Mouse (Mus musculus): ENCODE measurements around the gene Ubiad1.

Gene Ubiad1

DNA sequence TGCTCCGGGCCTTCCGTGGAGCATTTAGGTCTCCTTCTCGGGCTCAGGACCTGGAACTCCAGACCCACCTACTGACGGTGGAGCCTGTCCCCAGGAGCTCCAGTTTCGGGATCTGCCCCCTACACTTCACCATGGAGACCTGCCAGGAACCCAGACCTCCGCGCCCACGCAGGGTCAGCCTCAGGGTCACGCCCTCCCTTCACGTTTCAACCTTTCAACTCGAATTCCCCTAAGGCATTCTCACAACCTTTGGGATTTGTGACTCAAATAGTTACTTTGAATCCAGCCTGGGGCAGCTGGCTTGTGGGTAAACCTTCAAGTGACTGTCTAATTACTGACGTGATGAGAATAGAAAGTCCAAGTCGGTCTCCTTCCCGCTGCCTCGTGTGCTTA is 4.3 kb upstream of the Ubiad1 start:
- no peak for DNase-seq (ENCODE audit: low spot score)

DNA sequence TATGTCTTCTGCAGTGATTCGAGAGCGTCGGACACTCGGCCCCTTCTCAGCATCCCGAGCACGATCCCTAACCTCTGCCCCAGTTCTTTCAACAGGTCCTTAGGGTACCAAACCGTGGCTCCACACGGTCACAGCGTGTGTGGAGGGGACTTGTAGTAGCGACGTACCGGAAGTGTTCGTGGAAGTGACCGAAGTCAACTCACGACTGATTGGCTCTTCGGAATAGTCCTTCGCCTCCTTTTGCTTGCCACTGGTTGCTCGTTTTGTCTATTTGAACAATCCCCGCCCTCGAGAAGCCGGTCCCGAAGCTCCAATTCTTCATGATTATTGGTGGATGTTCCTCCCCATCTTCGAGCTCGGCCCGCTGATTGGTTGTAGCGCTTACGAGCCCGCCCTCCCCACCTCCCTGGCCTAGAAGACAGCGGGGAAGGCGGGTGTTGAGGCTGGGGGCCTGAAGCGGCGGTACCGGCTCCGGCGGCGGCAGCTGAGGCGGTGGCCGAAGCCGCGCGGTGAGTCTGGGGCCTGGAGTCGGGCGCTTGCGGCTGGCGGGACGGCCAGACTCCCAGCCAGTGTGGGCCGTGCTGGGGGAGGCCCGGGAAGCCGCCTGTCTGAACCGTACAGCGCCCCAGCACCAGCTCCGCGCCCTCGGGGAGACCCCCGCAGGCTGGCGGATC is 3.7 kb upstream of the Ubiad1 start, which contains the start of gene Mtor:
Mtor (plus strand) TSS at position 433 of the 674 bp plus-strand sequence.
- peak; percentile 75 for DNase-seq (ENCODE audit: low spot score)

DNA sequence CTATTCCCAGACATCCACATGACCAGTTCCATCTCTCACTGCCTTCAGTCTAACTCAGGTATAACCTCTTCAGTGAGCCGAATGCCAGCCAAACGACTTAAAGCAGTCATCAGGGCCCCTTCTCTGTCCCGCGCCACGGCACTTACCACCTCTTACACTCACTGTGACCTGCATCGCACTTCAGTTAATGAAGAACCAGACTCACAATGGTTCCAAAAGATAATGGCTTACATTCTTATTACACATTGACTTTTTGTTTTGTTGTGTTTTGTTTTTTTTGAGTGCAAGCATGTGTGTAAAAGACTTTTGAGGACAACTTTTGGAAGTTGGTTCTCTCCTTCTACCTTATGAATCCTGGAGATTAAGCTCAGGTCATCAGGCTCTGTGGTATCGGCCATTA is 2.0 kb downstream of the Ubiad1 start:
- no peak for DNase-seq (ENCODE audit: low spot score)

DNA sequence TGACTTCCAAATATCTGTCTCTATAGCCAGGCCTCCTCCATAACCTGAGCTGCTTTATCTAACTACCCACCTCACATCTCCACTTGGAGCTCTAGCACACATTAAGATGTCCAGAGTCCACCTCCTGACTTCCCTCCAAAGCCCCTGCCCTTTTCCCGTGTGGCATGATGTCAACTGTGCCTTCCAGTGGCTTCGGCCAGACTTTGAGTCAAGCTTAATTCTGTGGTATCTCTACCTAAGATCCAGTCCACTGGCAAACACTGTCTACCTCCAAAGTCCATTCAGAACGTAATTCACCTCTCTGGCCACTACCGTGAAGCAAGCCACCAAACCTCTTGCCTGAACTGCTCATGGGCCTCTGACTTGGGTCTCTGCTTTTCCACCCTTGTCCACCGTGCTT is 2.6 kb downstream of the Ubiad1 start:
- DNase-seq (ENCODE audit: low spot score) = no peak

DNA sequence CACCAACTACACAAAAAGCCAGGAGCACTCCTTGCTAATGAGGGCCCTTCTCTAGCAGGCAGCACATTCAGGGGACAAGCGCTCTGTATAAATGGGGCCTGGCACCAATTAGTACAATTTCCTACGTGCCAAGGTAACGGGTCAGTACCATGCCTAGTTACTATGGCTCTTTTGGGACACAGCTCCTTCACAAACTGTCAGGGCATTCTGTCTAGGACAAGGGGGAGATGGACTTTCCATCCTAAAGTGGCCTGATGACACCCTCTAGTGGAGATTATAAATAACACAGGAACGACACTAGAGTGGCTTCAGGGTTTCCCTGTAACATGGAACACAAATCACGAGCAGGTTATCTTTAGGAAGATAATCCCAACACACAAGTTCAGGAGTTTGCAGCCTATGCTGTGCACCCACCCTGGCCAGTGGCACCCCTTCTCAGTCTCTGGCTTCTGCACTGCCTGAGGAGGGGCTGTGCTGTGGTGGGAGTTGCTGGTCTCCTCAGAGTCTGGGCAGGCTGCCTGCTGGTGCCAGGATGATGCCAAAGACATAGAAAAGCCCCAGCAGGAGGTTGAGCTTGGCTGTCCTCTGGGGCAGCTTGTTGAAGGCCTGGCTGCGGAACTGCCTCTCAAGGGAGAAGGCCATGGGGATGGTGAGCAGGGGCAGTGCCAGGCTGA is 8.8 kb downstream of the Ubiad1 start:
- no peak for DNase-seq (ENCODE audit: low spot score)

DNA sequence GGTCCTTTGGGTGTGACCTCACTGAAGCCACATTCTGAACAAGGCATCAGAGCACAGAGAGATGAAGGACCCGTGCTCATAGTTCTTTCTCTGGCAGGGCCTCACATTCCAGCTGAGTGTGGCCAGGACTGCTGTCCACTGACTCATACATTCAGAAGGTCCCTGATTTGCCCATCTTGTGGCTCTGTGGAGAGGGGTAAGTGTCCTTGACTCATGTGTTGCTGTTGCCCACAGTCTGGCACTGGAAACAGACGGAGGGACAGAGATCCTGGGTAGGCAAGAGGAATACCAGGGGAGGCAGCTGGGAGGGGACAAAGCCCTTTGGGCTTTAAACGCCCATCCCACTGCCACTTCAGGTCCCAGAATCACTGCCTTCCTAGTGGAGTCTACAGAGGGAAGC is 9.5 kb downstream of the Ubiad1 start:
- no peak for DNase-seq (ENCODE audit: low spot score)

DNA sequence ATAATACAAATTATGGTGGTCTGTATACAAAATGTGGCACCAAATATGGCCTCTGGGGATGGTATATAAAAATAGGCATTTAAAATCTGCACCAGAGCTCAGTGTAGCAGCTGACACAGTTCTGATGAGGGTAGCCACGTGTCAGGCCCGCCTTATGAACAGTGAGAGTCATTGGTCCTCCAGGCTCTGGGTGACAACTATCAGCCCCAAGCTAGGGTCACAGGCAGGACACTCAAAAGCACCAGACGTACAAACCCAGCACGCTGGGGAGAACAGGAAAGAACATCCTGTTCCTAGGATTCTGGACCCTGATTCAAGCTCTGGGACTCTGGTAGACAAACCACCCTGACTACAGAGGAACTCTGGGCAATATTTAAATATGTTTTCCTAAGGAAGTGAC is 10.0 kb downstream of the Ubiad1 start:
- DNase-seq (ENCODE audit: low spot score) = no peak

DNA sequence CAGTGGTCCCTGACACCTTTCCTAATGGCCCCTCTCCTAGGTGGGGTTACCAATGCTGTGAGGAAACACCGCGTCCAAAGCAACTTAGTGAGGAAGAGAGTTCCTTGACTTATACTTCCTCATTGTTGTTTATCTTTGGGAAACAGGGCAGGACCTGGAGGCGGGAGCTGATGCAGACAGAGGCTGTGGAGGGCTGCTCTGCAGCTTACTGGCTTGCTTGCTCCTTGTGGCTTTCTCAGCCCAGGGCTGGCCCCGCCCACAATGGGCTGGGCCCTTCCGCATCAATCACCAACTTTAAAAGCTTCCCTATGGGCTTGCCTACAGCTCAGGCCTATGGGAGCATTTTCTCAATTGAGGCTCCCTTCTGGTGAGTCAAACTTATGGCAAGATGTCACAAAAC is 10.8 kb downstream of the Ubiad1 start:
- DNase-seq (ENCODE audit: low spot score) = no peak

DNA sequence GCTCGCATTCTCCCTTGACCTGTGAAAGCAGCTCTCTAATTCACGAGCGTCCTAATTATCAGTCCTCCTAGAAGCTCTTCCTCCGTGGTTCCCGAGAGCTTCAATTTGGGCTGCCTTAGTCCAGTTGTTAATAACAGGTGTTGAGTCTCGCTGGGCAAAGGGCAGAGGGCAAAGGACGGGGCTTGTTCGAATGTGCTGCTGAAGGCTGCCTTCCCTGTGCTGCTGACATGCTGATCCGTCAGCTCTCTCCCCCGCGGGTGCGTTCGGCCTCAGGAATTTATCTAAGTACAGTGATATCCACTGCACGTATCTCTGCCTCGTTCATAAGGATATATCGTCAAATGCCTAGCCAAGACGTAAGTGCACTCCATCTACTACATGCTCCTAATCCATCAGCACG is 11.2 kb downstream of the Ubiad1 start:
- DNase-seq (ENCODE audit: low spot score) = no peak

DNA sequence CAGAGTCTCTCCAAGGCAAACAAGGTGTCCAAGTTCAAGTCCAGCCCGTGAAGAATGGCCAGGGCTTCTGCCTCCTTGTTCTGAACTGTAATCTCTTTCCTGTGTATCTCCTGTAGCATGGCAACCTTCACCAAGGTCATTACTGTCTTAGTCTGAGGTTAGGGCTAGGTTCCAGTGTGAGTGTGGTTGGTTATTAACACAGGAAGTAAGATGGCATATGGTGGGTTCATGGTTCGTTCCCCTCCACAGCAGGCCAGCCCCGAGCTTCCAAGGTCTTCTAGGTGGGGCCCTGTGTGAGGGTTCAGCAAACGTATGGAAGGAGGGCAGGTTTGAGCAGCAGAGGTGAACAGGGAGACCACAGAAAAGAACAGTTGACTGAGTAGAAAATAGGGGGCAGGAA is 12.1 kb downstream of the Ubiad1 start:
- DNase-seq (ENCODE audit: low spot score) = no peak

DNA sequence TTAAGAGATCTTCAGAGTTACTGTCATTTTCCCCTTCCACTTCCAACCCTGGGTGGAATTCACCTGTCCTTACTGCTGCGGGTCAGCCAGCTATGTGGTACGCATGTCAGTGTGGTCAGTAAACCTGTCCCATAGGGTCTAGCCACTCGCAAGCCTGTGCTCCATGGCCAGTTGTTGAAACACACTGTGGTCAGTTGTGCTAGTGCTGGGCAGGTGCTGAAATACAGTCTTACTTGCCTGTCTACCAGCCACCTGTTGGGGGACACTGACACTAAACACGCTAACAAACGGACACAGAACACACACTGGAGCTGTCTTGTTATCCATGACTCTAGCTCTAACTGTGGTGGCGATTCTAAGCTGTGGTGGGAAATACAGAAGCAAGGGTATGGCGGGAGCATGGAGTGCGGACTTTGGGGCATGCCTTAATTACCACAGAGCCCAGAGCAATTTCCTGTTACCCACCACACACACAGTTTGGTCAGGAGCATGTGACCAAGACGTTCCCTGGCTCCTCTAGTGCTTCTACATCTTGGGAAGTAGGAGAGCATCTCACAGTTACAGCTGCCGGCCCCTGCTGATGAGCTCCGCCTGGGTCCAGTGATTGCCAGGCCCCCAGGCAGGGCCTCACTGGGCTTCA is 13.6 kb downstream of the Ubiad1 start:
- DNase-seq (ENCODE audit: low spot score) = no peak

DNA sequence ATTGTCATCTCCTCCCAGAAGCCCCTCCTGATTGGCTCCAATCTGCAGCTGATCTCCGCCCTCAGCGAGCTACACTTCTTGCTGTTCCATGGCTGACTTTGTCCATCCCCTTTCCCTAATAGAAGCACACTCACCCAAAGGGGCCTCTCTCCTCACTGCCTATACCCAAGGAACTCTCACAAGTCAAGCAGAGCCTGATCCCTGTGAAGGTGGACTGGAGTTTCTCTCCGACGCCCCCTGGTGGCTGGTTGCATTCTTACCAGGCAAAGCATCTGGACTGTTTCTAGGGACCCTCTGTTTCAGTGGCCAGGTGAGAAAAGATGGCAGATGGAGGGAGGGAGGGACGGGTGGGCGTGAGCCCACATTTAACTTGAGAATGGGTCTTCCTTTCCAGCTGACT is 14.9 kb downstream of the Ubiad1 start:
- DNase-seq (ENCODE audit: low spot score) = peak; percentile 20

DNA sequence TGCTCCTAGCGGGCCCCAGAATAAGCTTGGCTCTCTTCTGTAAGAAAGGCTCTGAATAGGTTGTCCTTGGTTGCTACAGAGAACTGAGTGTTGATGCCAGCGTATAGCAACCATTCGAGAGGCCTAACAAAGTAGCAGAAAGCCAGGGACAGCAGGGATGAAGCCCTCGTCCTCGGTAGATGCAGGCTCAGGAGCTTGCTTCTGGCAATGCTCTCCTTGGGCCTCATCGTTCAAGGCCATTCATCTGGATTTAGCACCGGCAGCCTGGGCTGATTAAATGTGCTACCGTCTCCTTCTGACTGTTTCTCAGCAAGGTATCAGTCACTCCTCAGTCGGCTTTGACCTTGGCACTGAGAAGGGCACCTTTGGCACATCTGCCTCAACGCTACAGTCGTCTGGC is 15.4 kb downstream of the Ubiad1 start:
- DNase-seq (ENCODE audit: low spot score) = no peak

DNA sequence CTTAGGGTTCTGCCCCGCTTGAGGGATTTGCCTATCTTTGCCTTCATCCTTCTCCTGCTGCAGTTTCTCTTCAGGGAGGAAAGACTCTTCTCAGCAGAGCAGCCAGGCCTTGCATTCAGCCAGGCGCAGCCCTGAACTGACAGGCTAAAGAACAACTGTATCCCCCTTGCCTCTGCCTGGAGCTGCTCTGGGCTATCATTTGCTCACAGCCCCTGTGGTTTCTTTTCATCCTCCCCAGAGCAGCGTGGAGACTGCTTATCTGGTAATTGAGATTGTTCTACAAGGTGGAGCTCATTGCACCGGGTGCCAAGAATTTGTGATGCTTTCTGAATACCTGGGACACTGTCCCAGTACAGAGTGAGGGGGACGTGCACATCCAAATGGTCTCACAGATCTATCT is 16.0 kb downstream of the Ubiad1 start:
- DNase-seq (ENCODE audit: low spot score) = no peak

DNA sequence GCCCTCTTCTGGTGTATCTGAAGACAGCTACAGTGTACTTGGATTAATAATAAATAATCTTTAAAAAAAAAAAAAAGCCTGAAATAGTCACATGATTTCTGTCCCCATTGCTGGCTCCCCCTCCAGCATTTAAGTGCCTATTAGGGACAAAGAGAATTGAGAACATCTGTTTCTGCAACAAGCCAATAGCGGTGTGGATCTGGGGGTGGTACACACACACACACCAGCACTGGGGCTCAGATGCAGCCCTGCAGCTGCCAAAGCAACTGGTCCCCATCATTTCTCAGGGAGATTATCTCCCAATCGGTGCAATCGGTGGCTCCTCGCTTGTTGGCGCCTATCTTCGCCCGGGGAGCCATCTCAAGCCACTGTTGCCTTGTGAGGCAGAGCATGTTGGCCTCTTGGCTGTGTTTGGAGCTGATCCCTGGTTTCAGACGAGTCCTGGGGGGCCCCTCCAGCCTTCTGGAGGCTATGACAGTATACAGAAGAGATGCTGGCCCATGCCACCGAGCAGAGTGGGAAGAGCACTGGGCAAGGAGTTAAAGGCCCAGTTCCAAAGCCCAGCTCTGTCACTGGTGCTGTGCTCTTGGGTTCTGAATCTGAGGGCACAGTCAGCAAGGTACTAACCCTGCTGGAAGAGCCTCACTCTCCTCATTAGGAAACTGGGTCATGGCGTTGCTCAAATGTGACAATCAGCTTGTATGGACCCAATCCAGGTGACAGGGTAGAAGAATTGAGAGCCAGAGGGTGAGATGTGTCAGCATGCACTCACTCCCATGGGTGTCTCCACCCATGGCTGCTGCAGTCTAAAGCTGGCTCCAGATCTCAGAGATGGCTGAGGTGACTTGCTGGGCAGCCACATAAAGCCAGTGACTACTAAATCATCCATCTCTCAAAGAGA is 17.4 kb downstream of the Ubiad1 start:
- no peak for DNase-seq (ENCODE audit: low spot score)

DNA sequence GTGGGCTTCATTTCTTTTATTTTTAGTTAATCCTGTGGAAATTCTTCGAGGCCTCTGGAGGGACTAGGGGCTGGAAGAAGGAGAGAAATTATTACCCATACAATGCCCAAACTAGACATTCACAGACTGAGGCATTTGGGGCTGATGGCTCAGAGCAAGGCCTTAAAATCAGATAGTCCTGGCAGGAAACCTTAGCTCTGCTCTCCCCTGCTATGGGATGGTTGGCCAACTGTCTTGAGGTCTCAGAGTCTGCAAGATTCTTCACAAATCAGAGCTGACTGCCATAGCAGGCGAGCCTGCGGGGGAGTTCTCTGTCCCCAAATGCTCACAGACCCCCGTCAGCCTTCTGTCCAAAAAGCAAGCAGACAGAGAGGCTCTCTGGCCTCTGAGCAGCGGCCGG is 27.0 kb downstream of the Ubiad1 start:
- DNase-seq (ENCODE audit: low spot score) = no peak

DNA sequence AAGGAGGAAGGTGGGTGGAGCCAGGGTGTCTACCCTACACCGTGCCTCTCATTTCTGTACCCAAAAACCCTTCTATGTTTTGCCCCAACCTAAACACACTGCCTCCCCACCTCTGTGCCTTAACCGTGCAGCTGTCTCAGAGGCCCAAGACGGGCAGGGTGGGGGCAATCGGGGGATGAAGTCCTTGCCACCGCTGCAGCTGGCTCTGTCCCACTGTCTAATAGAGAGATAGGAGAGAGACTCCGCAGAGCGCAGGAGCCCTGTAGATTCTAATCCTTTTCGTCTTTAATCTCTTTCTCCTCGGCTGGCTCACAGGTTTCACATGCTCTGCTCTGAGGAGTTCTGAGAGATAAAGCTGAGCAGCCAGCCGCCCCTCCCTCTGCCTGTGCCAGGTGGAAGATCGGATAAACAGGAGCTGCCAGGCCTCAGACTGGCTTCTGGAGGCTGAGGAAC is 27.5 kb downstream of the Ubiad1 start:
- no peak for DNase-seq (ENCODE audit: low spot score)

DNA sequence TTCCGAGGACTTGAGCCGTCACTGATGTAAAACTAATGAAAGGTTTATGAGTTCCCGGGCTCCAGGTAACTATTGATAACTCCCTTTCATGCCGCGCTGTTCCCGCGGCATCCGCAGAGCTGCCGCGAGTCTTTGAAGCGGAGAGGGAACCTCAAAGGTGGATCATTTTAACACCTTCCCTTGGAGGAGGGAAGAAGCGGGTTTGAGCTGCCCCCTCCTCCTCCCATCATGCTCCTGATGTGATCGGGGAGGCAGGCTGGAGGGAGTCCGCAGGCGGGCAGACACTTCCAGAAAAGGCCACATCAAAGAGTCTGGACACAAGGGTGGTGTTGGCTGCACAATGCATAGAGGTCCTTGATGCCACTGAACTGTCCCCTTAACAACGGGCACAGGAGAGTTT is 29.0 kb downstream of the Ubiad1 start:
- DNase-seq (ENCODE audit: low spot score) = no peak

DNA sequence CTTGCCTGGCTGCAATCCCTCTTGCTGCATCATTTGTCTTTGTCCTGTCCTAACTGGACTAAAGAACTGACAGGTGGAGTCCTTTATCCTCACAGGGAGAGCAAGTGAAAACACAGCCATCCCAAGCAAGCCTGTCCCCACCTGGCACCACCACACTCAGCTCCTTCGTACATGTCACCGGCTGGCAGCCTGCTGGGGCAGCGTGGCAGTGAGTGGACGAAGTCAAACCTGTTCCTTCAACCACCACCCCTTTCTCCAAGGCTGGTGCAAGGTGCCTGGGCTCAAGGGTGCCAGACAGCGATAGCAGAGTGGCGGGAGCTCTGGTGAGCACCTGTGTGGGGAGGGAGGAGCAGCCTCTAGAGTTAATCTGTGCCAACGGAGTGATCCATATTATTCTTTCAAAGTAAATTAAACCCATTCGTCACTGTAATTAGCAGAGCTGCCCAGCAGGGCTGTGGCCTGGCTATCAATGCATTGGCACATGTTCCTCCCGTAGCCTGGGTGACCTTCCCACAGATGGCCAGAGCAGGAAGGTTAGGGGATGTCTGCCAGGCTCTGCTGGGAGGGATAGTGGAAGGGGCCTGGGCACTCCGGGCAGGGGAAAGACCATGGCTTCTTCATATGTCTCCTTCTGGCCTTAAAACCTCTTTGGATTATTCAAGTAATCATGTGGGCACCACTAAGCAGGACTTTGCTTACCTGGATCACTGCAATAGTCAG is 36.2 kb downstream of the Ubiad1 start:
- DNase-seq (ENCODE audit: low spot score) = no peak

DNA sequence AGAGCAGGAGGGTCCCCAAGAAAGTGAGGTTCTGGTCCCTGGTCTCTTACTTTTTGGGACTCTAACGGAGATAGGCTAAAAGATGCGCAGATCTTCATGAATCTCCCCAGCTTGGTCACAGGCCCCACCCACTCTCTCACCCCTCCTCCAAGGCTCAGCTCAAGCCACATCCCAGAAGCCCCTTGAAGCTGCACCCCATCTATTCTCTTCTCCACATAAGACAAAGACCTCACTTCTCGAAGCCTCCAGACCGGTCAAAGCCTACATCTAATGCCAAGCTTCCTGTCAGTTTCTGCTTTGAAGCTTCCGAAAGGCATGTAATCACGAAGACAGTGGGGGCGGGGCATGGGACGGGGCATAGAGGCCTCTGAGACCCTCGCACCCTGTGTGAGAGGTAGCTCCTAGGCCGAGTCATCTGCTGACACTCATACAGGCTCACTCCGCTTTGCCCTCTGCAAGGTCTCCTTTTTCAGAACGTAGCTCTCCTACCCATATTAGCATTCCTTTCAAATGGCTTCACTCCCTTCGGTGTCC is 39.2 kb downstream of the Ubiad1 start:
- DNase-seq (ENCODE audit: low spot score) = no peak

DNA sequence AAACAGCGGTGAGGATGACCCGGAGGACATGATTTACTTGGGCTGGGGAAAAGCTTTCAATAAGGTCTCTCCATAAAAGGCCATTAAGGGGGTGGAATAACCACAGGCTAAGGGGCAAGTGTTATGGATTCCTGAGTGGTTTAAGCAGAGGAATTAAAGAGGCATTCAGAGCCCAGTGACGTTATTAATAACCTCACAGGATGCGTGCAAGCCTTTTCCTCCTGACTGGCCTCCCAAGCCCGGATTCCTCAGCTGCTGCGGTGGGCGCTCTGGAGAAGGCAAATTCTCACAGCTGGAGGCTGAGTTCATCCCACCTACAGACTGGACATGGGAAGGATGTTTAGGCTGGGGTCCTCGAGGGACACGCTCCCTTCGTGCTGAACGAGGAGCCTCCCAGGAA is 39.8 kb downstream of the Ubiad1 start:
- no peak for DNase-seq (ENCODE audit: low spot score)

DNA sequence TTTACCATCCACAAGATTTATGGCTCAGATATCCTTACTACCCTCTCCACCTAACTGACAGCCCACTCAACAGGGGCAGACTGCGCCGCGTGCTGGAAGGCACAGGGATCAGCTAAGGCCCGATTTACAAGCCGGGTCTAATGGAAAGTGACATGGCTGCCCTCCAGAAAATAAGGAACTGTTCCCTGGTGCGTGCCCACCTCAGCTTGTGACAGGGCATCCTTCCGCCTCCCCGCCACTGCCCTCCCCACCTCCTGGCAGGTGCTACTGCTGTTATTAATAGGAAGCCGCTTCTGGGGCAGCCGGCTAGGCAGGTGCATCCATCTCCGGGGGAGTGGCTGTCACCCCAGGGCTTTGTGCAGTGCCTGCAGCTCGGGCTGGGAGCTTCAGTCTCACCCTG is 41.2 kb downstream of the Ubiad1 start:
- no peak for DNase-seq (ENCODE audit: low spot score)
